Mouse (Mus musculus) erythroid progenitor cell, adult 5-6 weeks (primary cell): Measurements from ENCODE around the gene Glo1. TPM values are rescaled to one million over a fixed set of nuclear protein-coding genes. Genes with fewer than 3 reads are reported as not detected.

Experiments used
- ATAC-seq: replicated peaks from 2 replicates; pipeline ENCODE4 v1.8.0; 2016; ENCODE audit warnings: moderate number of reproducible peaks, mild to moderate bottlenecking, moderate TSS enrichment, inconsistent platforms; ENCODE audit not compliant: poor library complexity, low FRiP score, severe bottlenecking
- total RNA-seq, 2 experiments: library from RNA; stranded (forward) in 1 of 2; stranded (reverse) in 1 of 2; fragments of 150-400 nt in 1 of 2; fragments of 186-747, 209-891 nt in 1 of 2; gene quantifications; 2 replicates each; pipeline versions ENCODE4 v1.2.3 to v1.2.4; 2015 to 2017; ENCODE audit warnings: low replicate concordance in 2 of 2

The Glo1 gene
- total RNA-seq, 2 experiments from 2014 or later, result 103 to 114 TPM

GRCm38 (mm10) chr17:30553027-30553937 lies 73.4 kb downstream of the Glo1 start:
- ATAC-seq, result no peak

GRCm38 (mm10) chr17:30550774-30551107 lies 75.9 kb downstream of the Glo1 start:
- ATAC-seq, result no peak

DNA sequence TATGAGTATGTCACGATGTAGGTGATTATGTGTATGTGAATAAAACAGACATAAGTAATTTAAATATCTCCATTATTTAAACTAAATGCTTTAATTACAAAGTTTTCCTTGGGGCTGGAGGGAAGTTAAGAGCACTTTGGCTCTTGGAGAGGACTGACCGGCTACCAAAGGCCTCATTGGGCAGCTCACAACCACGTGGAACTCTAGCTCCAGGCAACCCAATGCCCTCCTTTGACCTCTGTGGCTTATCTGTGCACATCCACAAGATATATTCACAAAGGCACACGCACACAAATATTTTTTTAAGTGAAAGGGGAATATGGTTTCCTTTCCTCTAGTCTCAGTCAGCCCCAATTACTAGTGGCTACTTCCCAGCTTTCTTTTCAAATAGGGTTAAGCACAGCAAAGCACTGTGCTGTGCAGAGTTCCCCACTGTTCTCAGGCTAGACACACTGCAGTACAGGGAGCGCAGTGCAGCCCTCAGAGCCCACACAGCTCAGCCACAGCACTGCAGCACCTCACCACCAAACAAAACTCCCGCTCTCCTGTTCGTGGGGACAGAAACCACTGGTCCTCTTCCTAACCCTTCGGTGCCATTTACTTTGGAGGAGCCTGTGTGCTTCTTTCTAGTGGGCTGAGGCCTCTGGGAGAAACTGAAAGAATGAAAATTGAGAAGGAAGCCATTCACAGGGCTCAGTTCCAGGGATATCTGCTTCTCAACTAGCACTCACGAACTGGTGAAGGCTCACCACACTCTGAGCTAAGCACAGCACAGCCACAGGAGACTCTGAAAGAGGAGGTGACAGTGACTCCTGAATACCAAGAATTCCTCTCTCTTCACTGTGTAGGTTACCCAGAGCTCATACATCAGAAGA lies 76.5 kb downstream of the Glo1 start:
- no peak for ATAC-seq

DNA sequence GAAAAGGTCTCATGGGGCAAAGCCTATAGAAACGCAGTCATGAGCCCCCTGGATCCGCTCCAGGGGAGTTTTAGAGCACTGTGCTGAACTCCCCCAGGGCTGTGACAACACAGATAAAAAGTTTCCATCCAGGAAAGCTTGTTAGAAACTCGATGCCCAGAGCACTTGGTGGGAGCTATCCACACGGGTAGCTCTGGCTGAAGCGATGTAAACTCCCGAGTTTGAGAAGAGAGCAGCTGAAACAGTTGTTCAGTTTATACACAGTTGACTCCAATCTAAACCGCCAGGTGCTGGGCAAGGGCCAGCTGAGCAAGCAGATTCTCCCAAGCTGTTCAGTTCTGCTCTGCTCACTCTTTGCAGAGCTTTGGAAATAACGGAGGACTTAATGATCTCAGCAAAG lies 87.6 kb downstream of the Glo1 start:
- ATAC-seq, result no peak

- no peak for ATAC-seq
Measured at GRCm38 (mm10) chr17:30536651-30537050, 90.0 kb downstream of the Glo1 start.

Other genes starting within 250 kb of the Glo1 start
- gene Btbd9, start 50.4 kb downstream of the Glo1 start, total RNA-seq (2015; ENCODE audit: low replicate concordance), result 8.8 and 14.1 TPM in 2 replicates
- 4.6 and 7.7 TPM in 2 replicates for gene Btbd9, start 50.4 kb downstream of the Glo1 start, total RNA-seq (2017; ENCODE audit: low replicate concordance)
- 4.3 and 23.9 TPM in 2 replicates for gene Dnah8, start 2.5 kb downstream of the Glo1 start, total RNA-seq (2015; ENCODE audit: low replicate concordance)
- 6.1 and 6.3 TPM in 2 replicates for gene Dnah8, start 2.5 kb downstream of the Glo1 start, total RNA-seq (2017; ENCODE audit: low replicate concordance)